Mouse (Mus musculus): ENCODE measurements around the gene Amdhd1.

Amdhd1 gene

DNA sequence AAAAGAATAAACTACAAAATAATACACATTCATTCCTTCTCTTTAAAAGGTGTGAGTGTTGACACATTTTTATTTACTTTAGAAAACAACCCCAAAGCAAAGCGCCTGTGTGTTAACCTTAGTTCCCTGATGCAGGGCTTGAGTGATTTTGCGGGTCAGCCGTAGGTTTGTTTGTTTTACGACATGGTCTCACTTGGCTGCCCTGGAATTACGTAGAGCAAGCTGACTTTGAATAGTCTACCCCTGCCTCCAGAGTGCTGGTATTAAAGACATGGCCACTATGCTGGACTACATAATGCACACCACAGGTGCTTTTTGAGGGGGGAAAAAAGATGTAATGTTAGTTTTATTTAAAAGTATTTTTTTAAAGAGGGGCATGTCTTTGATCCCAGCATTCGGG lies 1.0 kb downstream of the Amdhd1 start:
- no peak for DNase-seq

- DNase-seq, result no peak
These were observed 1.5 kb downstream of the Amdhd1 start for GRCm38 (mm10) chr10:93538287-93538686.

- no peak for DNase-seq
These were observed 14.5 kb downstream of the Amdhd1 start for GRCm38 (mm10) chr10:93525329-93525728.

- DNase-seq, result no peak
These were observed 18.8 kb downstream of the Amdhd1 start for GRCm38 (mm10) chr10:93520994-93521393.

GRCm38 (mm10) chr10:93519756-93520155 lies 20.1 kb downstream of the Amdhd1 start:
- no peak for DNase-seq

DNA sequence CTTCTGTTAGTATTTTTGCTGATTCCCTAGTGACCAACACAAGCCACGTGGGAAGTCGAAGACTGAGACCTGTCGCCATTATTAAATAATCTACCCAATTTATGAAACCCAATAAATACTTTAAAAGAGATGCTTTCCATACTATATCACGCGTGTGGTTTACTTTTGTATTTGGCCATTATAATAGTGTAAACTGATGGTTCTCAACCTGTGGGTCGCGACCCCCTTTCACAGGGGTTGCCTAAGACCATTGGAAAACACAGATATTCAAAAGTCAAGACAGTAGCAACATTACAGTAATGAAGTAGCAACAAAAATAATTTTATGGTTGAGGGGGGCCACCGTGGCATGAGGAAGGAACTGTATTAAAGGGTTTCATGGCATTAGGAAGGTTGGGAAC lies 20.7 kb downstream of the Amdhd1 start:
- no peak for DNase-seq

DNA sequence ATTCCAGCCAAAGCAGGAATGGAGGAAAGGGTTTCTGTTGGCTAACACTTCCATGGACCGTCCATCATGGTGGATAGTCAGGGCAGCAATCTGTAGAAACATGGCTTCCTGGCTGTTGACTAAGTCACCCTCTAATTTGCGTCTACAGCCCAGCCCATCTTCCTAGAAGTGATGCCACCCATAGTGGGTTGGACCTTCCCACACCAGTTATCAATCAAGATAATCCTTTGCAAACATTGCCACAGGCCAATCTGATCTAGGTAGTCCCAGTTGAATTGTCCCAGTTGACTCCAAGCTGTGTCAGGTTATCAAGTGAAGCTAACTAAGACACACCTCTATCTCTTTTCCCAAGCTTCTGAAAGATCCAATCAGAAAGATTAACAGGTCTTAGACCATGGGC lies 21.2 kb downstream of the Amdhd1 start:
- no peak for DNase-seq

- DNase-seq, result no peak
These were observed 21.6 kb downstream of the Amdhd1 start for GRCm38 (mm10) chr10:93518186-93518585.

- DNase-seq, result no peak
These were observed 22.1 kb downstream of the Amdhd1 start for GRCm38 (mm10) chr10:93517754-93518153.

DNA sequence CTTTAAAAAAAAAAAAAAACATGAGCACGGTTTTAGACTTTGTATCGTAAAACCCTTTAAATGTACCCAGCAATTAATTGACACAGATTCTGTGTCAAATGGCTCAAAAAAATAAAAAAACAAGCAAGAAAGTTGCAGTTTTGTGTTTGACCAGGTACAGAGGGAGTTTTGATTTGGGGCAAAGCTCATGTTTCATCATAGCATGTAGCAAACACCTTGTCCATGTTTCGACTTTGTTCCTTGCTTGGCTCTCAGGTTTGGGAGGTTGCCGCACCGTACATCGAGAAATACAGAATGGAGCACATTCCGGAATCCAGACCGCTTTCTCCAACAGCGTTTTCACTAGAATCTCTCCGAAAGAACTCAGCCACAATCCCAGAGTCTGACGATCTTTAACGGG lies 23.9 kb downstream of the Amdhd1 start:
- DNase-seq, result no peak

DNA sequence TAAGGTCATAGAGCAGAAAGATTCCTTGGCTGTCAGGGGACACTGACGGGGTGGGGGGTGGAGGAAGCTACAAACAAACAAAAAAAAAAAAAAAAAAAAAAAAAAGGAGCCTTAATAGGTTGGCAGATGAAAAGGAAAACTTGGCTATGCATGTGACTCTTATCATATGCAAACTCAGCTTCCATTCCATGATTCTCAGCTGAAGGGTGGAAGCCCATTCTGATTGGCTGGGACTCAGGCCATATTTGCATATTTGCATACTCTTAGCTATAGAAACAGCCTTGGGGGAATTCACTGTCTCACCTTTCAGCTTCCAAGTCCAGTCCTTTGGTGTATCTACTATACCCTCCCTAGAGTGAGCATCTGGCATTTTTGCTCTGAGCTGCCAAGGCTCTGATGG lies 24.4 kb downstream of the Amdhd1 start:
- no peak for DNase-seq

DNA sequence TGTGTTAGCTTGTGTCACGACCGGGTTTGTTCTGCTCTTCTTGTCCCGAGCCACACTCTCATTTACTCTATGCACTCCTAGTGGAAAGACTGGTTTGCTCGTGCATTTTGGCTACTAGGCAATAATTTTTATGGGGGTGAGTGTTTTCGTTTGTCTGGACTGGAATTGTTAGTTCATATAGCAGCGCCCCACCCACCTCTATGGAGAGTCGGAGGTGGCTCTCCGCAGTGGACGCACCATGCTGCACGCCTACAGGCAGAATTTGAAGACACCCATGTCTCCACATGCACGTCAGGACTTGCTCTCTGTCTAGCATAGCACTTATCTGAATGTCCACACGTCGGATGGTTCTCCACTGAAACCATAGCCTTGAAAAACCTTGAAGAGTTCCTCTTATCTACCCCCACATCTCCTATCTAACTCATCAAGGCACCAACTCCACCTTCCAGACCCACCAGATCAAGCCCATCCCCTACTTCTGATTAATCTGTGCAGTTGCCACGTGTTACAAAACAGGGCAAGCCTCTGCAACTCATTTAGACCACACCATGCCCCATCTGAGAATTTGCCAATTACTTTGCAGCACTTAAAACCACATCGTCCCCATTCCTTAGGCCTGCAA lies 30.2 kb downstream of the Amdhd1 start:
- DNase-seq, result no peak

DNA sequence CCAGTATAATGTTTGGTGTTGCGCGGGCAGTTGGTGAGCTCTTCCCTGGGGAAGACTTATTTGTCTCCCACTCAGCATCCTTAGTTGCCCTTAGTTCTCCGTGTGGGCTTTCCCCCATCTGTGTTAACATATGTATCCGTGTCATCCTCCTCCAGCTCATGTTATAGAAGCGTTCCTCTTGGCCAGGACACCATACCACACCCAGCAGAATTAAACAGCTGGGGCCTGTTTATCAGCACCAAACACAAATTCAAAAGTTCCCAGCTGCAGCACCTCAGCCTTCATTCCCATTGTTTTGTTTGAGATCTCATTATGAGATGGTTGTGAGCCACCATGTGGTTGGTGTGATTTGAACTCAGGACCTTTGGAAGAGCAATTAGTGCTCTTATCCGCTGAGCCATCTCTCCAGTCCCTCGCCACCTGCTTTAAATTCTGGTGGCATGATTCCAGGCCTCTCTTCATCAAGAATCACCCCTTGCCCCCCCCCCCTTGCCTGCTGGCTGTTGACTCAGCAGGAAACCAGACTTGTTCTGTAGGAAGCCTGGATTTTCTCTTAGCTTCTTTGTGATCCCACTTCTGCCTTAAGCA lies 31.4 kb downstream of the Amdhd1 start:
- no peak for DNase-seq

DNA sequence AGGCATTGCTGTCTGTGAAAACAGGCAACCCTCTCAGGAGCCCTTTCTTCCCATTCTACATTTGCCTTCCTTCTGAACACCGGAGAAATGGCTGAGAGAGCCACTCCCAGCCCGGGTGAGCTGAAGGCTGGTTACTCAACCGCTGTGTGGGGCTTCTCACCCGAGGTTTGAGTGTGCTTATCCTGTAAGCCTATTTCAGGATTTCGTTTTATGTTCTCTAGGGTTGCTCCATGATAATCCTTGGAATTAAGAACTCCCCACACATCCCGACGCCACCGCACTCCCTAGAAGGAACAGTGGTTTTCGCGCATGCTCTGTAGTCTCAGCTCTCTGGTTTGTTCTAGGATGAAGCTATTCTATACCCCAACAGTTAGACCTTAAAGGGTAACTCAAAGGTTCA lies 38.5 kb downstream of the Amdhd1 start:
- DNase-seq, result no peak

DNA sequence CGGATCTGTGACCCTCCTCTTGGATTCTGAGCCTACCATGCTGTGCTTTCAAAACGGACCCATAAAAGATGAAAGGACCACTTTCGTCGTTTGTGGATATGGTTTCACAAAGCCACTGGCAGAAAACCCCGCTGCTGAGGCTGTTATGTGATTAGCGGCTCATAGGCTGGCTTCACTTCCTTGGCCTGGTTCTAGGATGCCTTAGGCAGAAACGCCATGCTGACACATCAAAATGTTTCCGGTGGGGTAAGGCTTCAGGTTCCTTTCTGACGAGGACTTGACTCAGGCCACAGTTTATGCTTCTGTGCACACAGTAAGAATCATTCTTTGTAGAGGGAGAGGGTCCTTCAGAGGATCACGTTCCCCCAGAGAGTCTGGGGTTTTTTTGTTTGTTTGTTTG lies 39.0 kb downstream of the Amdhd1 start:
- DNase-seq, result no peak

- no peak for DNase-seq
These were observed 49.4 kb downstream of the Amdhd1 start for GRCm38 (mm10) chr10:93490451-93490850.

GRCm38 (mm10) chr10:93488828-93489226 lies 51.0 kb downstream of the Amdhd1 start:
- no peak for DNase-seq

DNA sequence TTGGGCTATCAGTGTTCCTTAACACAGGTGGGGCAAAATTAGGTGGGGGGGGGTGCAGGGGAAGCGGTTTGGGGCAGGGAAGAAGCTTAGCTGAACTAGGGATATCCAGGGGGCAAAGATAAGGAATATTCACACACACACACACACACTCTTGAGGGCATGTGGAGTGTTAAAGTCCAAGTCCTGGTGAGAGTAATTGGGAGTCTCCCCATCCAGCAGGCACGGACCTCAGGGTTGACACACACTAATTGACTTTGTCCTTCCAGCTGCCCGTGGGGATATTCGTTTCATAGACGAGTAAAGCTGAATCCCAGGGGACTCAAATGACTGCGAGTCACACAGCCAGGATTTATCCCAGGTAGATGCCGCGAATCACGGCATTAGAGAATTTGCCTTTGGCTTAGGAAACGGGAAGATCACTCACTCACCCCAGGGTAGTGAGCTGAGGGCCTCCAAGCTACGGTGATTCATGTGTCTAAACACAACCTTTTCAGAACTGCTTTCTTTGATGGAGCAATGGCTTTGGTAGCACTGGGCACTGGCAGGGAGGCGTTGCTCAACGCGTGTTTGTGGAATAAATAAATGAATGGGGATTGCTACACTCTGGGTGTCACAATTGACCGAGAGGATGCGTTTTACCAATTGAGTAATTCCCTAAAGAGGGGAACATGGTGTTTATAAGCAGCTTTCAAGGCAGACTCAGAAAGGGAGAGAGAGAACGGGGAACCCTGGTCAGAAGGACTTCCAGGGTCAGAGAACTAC lies 51.6 kb downstream of the Amdhd1 start, which contains the start of gene Hal:
Hal (plus strand) TSS at position 703 of the 762 bp plus-strand sequence.
- no peak for DNase-seq

- DNase-seq, result no peak
These were observed 53.2 kb downstream of the Amdhd1 start for GRCm38 (mm10) chr10:93486622-93487021.

DNA sequence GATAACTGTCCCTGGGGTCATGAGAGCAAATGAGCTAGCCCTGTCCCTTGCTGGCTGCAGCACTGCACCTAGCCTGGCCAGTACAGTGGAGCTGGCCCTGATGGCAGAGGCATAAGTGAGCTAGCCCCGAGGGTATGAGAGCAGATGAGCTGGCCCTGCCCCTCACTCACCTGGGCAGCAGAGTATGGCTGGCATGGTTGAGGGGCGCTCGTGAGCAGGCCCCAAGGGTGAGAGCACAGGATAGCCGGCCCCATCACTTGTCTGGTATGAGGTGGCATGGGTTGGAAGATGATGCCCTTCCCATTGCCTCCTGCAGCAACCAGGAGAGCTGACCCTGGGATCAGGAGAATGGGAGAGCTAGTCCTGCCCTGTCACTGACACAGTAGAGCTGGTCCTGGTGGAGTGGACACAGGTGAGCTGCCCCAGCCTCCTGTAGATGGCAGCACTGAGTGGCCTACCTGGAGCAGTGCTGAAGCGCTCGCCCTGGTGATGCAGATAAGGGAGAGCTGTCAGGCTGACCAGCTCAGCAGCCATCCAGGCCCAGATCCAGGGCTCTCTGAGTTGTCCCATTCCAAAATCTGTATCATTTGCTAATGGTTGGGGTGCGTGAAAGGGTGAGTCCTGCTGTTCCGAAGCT lies 54.7 kb downstream of the Amdhd1 start:
- DNase-seq, result peak; percentile 14

- no peak for DNase-seq
These were observed 55.3 kb downstream of the Amdhd1 start for GRCm38 (mm10) chr10:93484511-93484910.
